Mouse (Mus musculus): ENCODE results near the gene Rpl13a. TPM values are rescaled to one million over a fixed set of nuclear protein-coding genes. Genes with fewer than 3 reads are reported as not detected.
"Not testable (repeated sequence)": the region's sequence is repeated elsewhere in the genome, so short reads cannot be mapped to it uniquely, and the experiment has no call there.

The Rpl13a gene
- polyA plus RNA-seq, 1 experiment from 2014 or later = 1,418 TPM

DNA sequence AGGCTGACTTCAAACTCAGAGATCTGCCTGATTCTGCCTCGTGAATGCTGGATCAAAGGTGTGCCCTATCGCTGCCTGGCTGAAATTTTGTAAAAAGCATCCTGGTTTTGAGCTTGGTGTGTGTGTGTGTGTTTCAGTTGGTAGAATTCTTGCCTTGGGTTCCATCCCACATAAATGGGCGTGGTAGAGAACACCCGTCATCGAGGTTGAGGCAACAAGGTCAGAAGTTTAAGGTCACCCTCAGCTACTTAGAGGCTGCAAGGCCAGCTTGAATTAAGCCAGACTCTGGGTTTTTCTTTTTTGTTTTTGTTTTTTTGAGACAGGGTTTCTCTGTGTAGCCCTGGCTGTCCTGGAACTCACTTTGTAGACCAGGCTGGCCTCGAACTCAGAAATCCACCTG, 10.2 kb downstream of the Rpl13a start:
- Histone ChIP-seq H3K9ac (replicated peaks; ENCODE audit: low read length) (no peak overlapping the region), H3K27ac (replicated peaks; ENCODE audit: low read depth, low read length) (no peak overlapping the region), H3K4me3 (ENCODE audit: low read depth, low read length) (no peak overlapping the region), H3K4me2 (ENCODE audit: low read depth, low read length) (no peak overlapping the region), H3K27me3 (ENCODE audit: control insufficient read depth, insufficient read depth, low read length) (no peaks in the 10 kb centered on the region), H3K36me3 (replicated peaks; ENCODE audit: control insufficient read depth, insufficient read depth, low read depth, low read length) (peaks cover 22% of the 10 kb centered on the region), H3K4me1 (ENCODE audit: control insufficient read depth, insufficient read depth, low read length) (peaks cover 3% of the 10 kb centered on the region; the same call in 1 of the 2 replicates), H3K9me3 (replicated peaks; ENCODE audit: control insufficient read depth, low read length) (no peaks in the 10 kb centered on the region)
- WGBS = 88% methylated on average over 6 of the region's 6 CpGs
- no peak for ATAC-seq (replicated peaks; ENCODE audit: insufficient number of reproducible peaks, low FRiP score, low TSS enrichment, low read depth)
- no peak for DNase-seq (ENCODE audit: low spot score)

DNA sequence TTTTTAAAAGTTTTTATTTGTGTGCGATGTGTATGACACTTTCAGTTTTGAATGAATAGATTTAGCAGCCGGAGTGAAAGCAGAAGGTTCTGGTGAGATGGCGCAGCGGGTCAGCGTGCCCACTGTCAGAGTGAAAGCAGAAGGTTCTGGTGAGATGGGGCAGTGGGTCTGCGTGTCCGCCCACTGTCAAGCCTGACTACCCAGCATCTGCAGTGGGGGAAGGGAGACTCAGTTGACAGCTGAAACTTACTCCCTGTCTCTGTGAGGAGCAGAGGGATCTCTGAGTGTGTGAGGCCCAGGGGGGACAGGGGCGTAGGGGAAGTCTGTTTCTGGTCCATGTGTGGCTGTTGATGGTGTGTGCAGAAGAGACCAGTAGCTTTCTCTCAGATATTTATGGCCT, 11.0 kb downstream of the Rpl13a start:
- no peak overlapping the region for H3K9ac ChIP-seq (replicated peaks; ENCODE audit: low read length)
- 83% methylated on average over 8 of the region's 8 CpGs for WGBS
- no peak for ATAC-seq (replicated peaks; ENCODE audit: insufficient number of reproducible peaks, low FRiP score, low TSS enrichment, low read depth)

DNA sequence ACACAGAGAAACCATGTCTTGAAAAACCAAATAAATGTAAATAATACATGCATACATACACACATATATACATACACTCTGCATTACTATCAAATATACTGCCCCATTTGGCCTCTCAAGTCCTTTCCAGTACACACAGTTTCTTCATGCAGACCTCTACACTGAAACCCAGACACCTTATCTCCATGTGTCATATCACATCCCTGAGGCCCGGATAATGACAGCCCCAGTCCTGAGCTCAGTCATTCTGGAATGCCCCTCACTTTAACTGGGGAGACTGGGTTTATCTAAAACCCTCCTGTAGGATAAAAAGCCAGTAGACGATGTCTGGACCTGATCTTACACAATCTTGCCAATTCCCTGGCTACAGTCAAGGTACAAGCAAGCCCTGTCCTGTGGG, 15.1 kb downstream of the Rpl13a start:
- no peak overlapping the region for H3K27ac ChIP-seq (replicated peaks; ENCODE audit: low read depth, low read length)
- no peaks in the 10 kb centered on the region for H3K27me3 ChIP-seq (ENCODE audit: control insufficient read depth, insufficient read depth, low read length)
- H3K36me3 ChIP-seq (replicated peaks; ENCODE audit: control insufficient read depth, insufficient read depth, low read depth, low read length) = no peaks in the 10 kb centered on the region
- H3K9ac ChIP-seq (replicated peaks; ENCODE audit: low read length) = no peak overlapping the region
- ATAC-seq (replicated peaks; ENCODE audit: insufficient number of reproducible peaks, low FRiP score, low TSS enrichment, low read depth) (no peak), DNase-seq (ENCODE audit: low spot score) (no peak)
- H3K4me1 ChIP-seq (ENCODE audit: control insufficient read depth, insufficient read depth, low read length) = no peaks in the 10 kb centered on the region
- WGBS = 75% methylated on average over 2 of the region's 2 CpGs
- H3K4me2 ChIP-seq (ENCODE audit: low read depth, low read length) = no peak overlapping the region
- no peaks in the 10 kb centered on the region for H3K9me3 ChIP-seq (replicated peaks; ENCODE audit: control insufficient read depth, low read length)
- H3K4me3 ChIP-seq (ENCODE audit: low read depth, low read length) = no peak overlapping the region

More for the DNA sequence above, 11.0 kb downstream of the Rpl13a start:
- peaks cover 18% of the 10 kb centered on the region for H3K36me3 ChIP-seq (replicated peaks; ENCODE audit: control insufficient read depth, insufficient read depth, low read depth, low read length)
- no peaks in the 10 kb centered on the region for H3K27me3 ChIP-seq (ENCODE audit: control insufficient read depth, insufficient read depth, low read length)
- no peaks in the 10 kb centered on the region for H3K9me3 ChIP-seq (replicated peaks; ENCODE audit: control insufficient read depth, low read length)
- peaks cover 3% of the 10 kb centered on the region; the same call in 1 of the 2 replicates for H3K4me1 ChIP-seq (ENCODE audit: control insufficient read depth, insufficient read depth, low read length)
- no peak overlapping the region for H3K4me2 ChIP-seq (ENCODE audit: low read depth, low read length)
- no peak for DNase-seq (ENCODE audit: low spot score)
- H3K27ac ChIP-seq (replicated peaks; ENCODE audit: low read depth, low read length) = no peak overlapping the region
- no peak overlapping the region for H3K4me3 ChIP-seq (ENCODE audit: low read depth, low read length)

DNA sequence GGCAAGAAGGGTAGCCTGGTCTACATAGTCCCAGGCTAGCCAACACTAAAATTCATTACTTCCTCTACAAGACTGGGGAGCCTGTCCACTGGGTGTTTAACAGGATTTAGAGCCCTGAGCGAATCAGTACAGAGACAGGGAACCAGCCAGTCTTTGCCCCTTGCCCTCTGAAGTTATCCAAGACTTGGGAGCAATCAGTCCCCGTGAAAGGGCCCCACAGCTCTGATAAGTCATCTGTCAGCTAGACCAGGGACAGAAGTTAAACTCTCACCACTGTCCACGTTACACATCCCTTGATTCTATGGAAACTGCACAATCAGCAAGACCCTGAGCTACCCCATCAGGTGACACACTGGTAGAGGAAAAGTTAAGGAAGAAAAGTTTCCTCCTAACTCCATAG, 16.0 kb downstream of the Rpl13a start:
- Histone ChIP-seq H3K4me2 (ENCODE audit: low read depth, low read length) (no peak overlapping the region), H3K9me3 (replicated peaks; ENCODE audit: control insufficient read depth, low read length) (no peaks in the 10 kb centered on the region), H3K4me3 (ENCODE audit: low read depth, low read length) (no peak overlapping the region), H3K27ac (replicated peaks; ENCODE audit: low read depth, low read length) (no peak overlapping the region), H3K9ac (replicated peaks; ENCODE audit: low read length) (no peak overlapping the region), H3K4me1 (ENCODE audit: control insufficient read depth, insufficient read depth, low read length) (no peaks in the 10 kb centered on the region), H3K27me3 (ENCODE audit: control insufficient read depth, insufficient read depth, low read length) (no peaks in the 10 kb centered on the region), H3K36me3 (replicated peaks; ENCODE audit: control insufficient read depth, insufficient read depth, low read depth, low read length) (no peaks in the 10 kb centered on the region)
- ATAC-seq (replicated peaks; ENCODE audit: insufficient number of reproducible peaks, low FRiP score, low TSS enrichment, low read depth) (no peak), DNase-seq (ENCODE audit: low spot score) (no peak)
- WGBS = 61% methylated on average over 3 of the region's 3 CpGs

DNA sequence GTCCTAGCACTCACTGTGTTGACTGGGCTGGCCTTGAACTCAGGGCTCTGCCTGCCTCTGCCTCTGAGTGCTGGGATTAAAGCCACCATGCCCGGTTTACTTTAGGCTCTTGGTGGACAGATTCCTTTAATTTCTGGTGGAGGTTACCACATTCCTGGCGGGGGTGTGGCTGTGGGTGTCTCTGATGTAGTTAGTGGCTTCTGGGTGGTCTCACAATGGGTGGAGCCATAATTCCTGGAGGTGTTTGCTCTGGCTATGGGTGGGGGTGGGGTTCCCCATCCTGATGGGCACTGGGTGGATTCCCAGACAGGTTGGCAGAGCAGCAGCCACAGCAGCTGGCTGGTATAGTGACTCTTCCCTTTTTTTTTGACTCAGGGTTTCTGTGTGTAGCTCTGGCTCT, 16.6 kb downstream of the Rpl13a start:
- Histone ChIP-seq H3K9me3 (replicated peaks; ENCODE audit: control insufficient read depth, low read length) (no peaks in the 10 kb centered on the region), H3K4me2 (ENCODE audit: low read depth, low read length) (no peak overlapping the region), H3K27ac (replicated peaks; ENCODE audit: low read depth, low read length) (no peak overlapping the region), H3K36me3 (replicated peaks; ENCODE audit: control insufficient read depth, insufficient read depth, low read depth, low read length) (no peaks in the 10 kb centered on the region), H3K4me3 (ENCODE audit: low read depth, low read length) (no peak overlapping the region), H3K9ac (replicated peaks; ENCODE audit: low read length) (no peak overlapping the region), H3K27me3 (ENCODE audit: control insufficient read depth, insufficient read depth, low read length) (no peaks in the 10 kb centered on the region), H3K4me1 (ENCODE audit: control insufficient read depth, insufficient read depth, low read length) (no peaks in the 10 kb centered on the region)
- no peak for DNase-seq (ENCODE audit: low spot score)
- no peak for ATAC-seq (replicated peaks; ENCODE audit: insufficient number of reproducible peaks, low FRiP score, low TSS enrichment, low read depth)
- WGBS = 65% methylated on average over 2 of the region's 2 CpGs

DNA sequence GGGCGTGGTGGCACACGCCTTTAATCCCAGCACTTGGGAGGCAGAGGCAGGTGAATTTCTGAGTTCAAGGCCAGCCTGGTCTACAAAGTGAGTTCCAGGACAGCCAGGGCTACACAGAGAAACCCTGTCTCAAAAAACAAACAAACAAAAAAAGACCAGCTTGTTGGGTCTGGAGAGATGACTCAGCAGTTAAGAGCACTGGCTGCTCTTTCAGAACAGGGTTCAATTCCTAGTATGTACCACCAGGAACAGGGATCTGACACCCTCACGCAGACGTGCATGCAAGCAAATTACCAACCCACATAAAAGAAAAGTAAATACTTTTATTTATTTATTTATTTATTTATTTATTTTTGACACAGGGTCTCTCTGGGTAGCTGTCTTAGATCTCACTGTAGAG, 18.5 kb downstream of the Rpl13a start:
- not testable (repeated sequence) for DNase-seq (ENCODE audit: low spot score); H3K9me3 ChIP-seq (replicated peaks; ENCODE audit: control insufficient read depth, low read length); H3K4me3 ChIP-seq (ENCODE audit: low read depth, low read length); H3K4me2 ChIP-seq (ENCODE audit: low read depth, low read length); H3K36me3 ChIP-seq (replicated peaks; ENCODE audit: control insufficient read depth, insufficient read depth, low read depth, low read length); ATAC-seq (replicated peaks; ENCODE audit: insufficient number of reproducible peaks, low FRiP score, low TSS enrichment, low read depth); H3K27ac ChIP-seq (replicated peaks; ENCODE audit: low read depth, low read length); H3K27me3 ChIP-seq (ENCODE audit: control insufficient read depth, insufficient read depth, low read length); H3K9ac ChIP-seq (replicated peaks; ENCODE audit: low read length); H3K4me1 ChIP-seq (ENCODE audit: control insufficient read depth, insufficient read depth, low read length)
- 91% methylated on average over 4 of the region's 4 CpGs for WGBS

DNA sequence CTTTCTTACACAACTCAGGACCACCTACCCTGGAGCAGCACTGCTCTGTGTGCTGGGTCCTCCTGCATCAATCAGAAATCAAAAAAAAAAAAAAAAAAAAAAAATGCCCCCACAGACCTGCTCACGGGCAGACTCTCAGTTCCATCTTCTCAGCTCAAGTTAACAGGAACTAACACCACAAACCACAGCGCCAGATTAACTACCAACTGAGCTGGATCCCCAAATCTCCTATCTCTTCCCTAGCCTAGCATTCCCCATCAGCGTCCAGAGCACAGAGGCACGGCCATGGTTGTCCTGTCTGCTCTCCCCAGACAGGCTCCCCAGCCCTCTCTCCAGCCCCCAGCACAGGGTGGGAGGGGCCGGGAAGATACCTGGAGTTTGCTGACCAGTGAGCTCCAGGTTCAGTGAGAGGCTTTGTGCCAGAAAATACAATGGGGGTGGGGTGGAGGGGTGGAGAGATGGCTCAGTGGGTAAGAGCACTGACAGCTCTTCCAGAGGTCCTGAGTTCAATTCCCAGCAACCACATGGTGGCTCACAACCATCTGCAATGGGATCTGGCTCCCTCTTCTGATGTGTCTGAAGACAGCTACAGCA, 21.4 kb downstream of the Rpl13a start:
- Histone ChIP-seq H3K36me3 (replicated peaks; ENCODE audit: control insufficient read depth, insufficient read depth, low read depth, low read length) (no peaks in the 10 kb centered on the region), H3K27ac (replicated peaks; ENCODE audit: low read depth, low read length) (no peak overlapping the region), H3K9ac (replicated peaks; ENCODE audit: low read length) (no peak overlapping the region), H3K4me2 (ENCODE audit: low read depth, low read length) (no peak overlapping the region), H3K9me3 (replicated peaks; ENCODE audit: control insufficient read depth, low read length) (no peaks in the 10 kb centered on the region), H3K4me3 (ENCODE audit: low read depth, low read length) (no peak overlapping the region), H3K4me1 (ENCODE audit: control insufficient read depth, insufficient read depth, low read length) (no peaks in the 10 kb centered on the region; the same call in 1 of the 2 replicates), H3K27me3 (ENCODE audit: control insufficient read depth, insufficient read depth, low read length) (no peaks in the 10 kb centered on the region)
- 57% methylated on average over 5 of the region's 5 CpGs for WGBS
- DNase-seq (ENCODE audit: low spot score) (no peak), ATAC-seq (replicated peaks; ENCODE audit: insufficient number of reproducible peaks, low FRiP score, low TSS enrichment, low read depth) (no peak)

DNA sequence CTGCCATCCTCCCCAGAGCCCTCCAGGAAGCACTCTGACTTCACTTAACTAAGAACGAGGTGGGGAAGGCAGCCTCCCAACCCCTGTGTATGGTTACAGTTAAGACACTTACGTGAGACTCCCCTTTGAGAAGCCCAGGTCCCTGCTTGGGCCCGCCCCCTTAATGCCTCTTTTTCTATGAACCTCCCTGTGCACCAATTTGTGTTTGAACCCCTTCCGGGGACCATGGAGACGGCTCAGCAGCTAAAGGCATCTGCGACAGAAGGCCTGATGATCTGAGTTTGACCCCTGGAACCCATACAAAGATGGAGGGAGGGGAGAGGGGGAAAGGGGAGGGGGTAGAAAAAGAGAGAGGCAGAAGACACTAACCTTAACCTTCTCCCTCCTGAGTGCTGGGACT, 22.1 kb downstream of the Rpl13a start:
- ATAC-seq (replicated peaks; ENCODE audit: insufficient number of reproducible peaks, low FRiP score, low TSS enrichment, low read depth) (no peak), DNase-seq (ENCODE audit: low spot score) (no peak)
- no peaks in the 10 kb centered on the region; the same call in 1 of the 2 replicates for H3K4me1 ChIP-seq (ENCODE audit: control insufficient read depth, insufficient read depth, low read length)
- 37% methylated on average over 6 of the region's 6 CpGs for WGBS
- no peaks in the 10 kb centered on the region for H3K9me3 ChIP-seq (replicated peaks; ENCODE audit: control insufficient read depth, low read length)
- no peak overlapping the region for H3K27ac ChIP-seq (replicated peaks; ENCODE audit: low read depth, low read length)
- no peak overlapping the region for H3K4me2 ChIP-seq (ENCODE audit: low read depth, low read length)
- H3K27me3 ChIP-seq (ENCODE audit: control insufficient read depth, insufficient read depth, low read length) = no peaks in the 10 kb centered on the region
- peak overlapping the region; percentile 18; the same call in 1 of the 2 replicates for H3K9ac ChIP-seq (replicated peaks; ENCODE audit: low read length)
- no peak overlapping the region for H3K4me3 ChIP-seq (ENCODE audit: low read depth, low read length)
- H3K36me3 ChIP-seq (replicated peaks; ENCODE audit: control insufficient read depth, insufficient read depth, low read depth, low read length) = no peaks in the 10 kb centered on the region

Measured in embryonic facial prominence, embryonic 11.5 days (tissue).